9 mouse cellular contexts compared by ENCODE assay signal in genomic region chr8:120619235-120620180, GRCm38 (mm10). TPM values are rescaled to one million over a fixed set of nuclear protein-coding genes. Genes with fewer than 3 reads are reported as not detected.
DNase-seq lines count a peak whose midpoint lies in the region; ATAC-seq and TF ChIP-seq lines count a peak whose summit lies in the region.
"Had no signal": no experiment of that assay in that cellular context is flagged by ENCODE, and none has a peak within 500 bp of the region (broad histone marks: within the 10 kb centered on the region; RNA-seq: fewer than 3 reads in every experiment).

No protein-coding gene starts in this region.

- intact Hi-C loops in heart, postnatal 25 days (cut with DNase I): no loop called here
- intact Hi-C loops in heart, postnatal 10 days (cut with DNase I): no loop called here

- H3K4me3 ChIP-seq in liver, postnatal 0 days (ENCODE audit: low read depth, low read length): no peak overlapping the region

- no peaks in the 10 kb centered on the region for H3K9me3 ChIP-seq in liver, postnatal 0 days (ENCODE audit: low read length)

- 57% methylated on average over 11 of the region's 11 CpGs for WGBS in liver, postnatal 0 days (ENCODE audit: insufficient replicate concordance)

- no peaks in the 10 kb centered on the region for H3K27me3 ChIP-seq in liver, postnatal 0 days (ENCODE audit: insufficient read depth, low read length)

- H3K27ac ChIP-seq in liver, postnatal 0 days (ENCODE audit: low read depth): peak overlapping the region; percentile 97

- TF ChIP-seq CTCF in liver, postnatal 0 days (IDR thresholded peaks at IDR 0.05; ENCODE audit: low read depth): no peak

- peak; percentile 44 for TF ChIP-seq EP300 in liver, postnatal 0 days (IDR thresholded peaks at IDR 0.05; ENCODE audit: low read depth)

- no peak overlapping the region for H3K9ac ChIP-seq in liver, postnatal 0 days (replicated peaks)

- peak; percentile 97 for DNase-seq in heart, adult 11 months
- no peak for DNase-seq in heart, postnatal 25 days (ENCODE audit: low spot score)
- DNase-seq in Muller cell, postnatal 12 days (ENCODE audit: inconsistent ontology term): peak; percentile 47
- DNase-seq in heart, postnatal 10 days: peak; percentile 59 to 68
- DNase-seq in liver, postnatal 0 days: peak; percentile 56
- DNase-seq in ovary, postnatal 36 days (ENCODE audit: low spot score): no peak
- no peak for DNase-seq in kidney, adult 9 months
- no peak for DNase-seq in thymus, adult 18-20 months
- DNase-seq: lung, embryonic 14.5 days had no signal

- no peaks in the 10 kb centered on the region for H3K36me3 ChIP-seq in liver, postnatal 0 days (replicated peaks; ENCODE audit: insufficient read depth, low read length)

- H3K4me1 ChIP-seq in liver, postnatal 0 days (ENCODE audit: insufficient read depth): peaks cover 19% of the 10 kb centered on the region

- peak; percentile 84 for ATAC-seq in liver, postnatal 0 days

- H3K4me2 ChIP-seq in liver, postnatal 0 days (ENCODE audit: low read depth, low read length): 0 out of 2 replicates have a peak overlapping the region, but pooled peaks have one; percentile 6
- H3K4me2 ChIP-seq: lung, embryonic 14.5 days had no signal

RNA-seq across cellular contexts. Expression of gene 1190005I06Rik, which starts 27.9 kb away (rescaled TPM):
- total RNA-seq in heart, postnatal 25 days (2021): 1 to 10 TPM; 2.3 to 3.4 TPM
- 1 to 10 TPM; 5.1 to 10.0 TPM for total RNA-seq in heart, postnatal 10 days (2021)
- 4.8 and 5.0 TPM in 2 replicates for polyA plus RNA-seq in liver, postnatal 0 days (2015; fragmentation: Nextera tagmentation; extraction: Ambion mirVana)

RNA-seq across cellular contexts. Expression of gene Gins2, which starts 30.4 kb away (rescaled TPM):
- 1 to 10 TPM; 1.2 to 1.5 TPM for total RNA-seq in heart, postnatal 25 days (2021)
- total RNA-seq in heart, postnatal 10 days (2021): 10 to 100 TPM; 14.6 to 15.2 TPM
- polyA plus RNA-seq in liver, postnatal 0 days (2015; fragmentation: Nextera tagmentation; extraction: Ambion mirVana): 18.6 and 20.3 TPM in 2 replicates

RNA-seq across cellular contexts. Expression of gene Gm27021, which starts 48.4 kb away (rescaled TPM):
- total RNA-seq in heart, postnatal 25 days (2021): not detected
- under 1 TPM in 1 of 2 experiments, not detected in 1; 0.48 TPM for total RNA-seq in heart, postnatal 10 days (2021)
- polyA plus RNA-seq in liver, postnatal 0 days (2015; fragmentation: Nextera tagmentation; extraction: Ambion mirVana): 0.58 and 1.4 TPM in 2 replicates

RNA-seq across cellular contexts. Expression of gene Cox4i1, which starts 48.5 kb away (rescaled TPM):
- total RNA-seq in heart, postnatal 25 days (2021): 1,000 to 10,000 TPM; 4,549 to 4,664 TPM
- total RNA-seq in heart, postnatal 10 days (2021): 1,000 to 10,000 TPM; 3,943 to 4,033 TPM
- 1,191 and 1,240 TPM in 2 replicates for polyA plus RNA-seq in liver, postnatal 0 days (2015; fragmentation: Nextera tagmentation; extraction: Ambion mirVana)

RNA-seq across cellular contexts. Expression of gene Emc8, which starts 48.9 kb away (rescaled TPM):
- 10 to 100 TPM; 45.6 to 46.9 TPM for total RNA-seq in heart, postnatal 25 days (2021)
- 10 to 100 TPM; 65.9 to 68.6 TPM for total RNA-seq in heart, postnatal 10 days (2021)
- polyA plus RNA-seq in liver, postnatal 0 days (2015; fragmentation: Nextera tagmentation; extraction: Ambion mirVana): 81.1 and 83.9 TPM in 2 replicates

Comparison
In these comparisons a context has a peak if more than half of its experiments do, and no peak if none do; other contexts are left out.
1. DNase-seq: peak in heart, adult 11 months (single experiment), Muller cell, postnatal 12 days (single experiment), heart, postnatal 10 days (2 of 2) and liver, postnatal 0 days (single experiment); none in heart, postnatal 25 days (single experiment), ovary, postnatal 36 days (single experiment), kidney, adult 9 months (single experiment) and thymus, adult 18-20 months (0 of 2).
2. RNA of gene Gins2, which starts 30.4 kb away (total RNA-seq): 14.6 to 15.2 TPM in heart, postnatal 10 days; 1.2 to 1.5 TPM in heart, postnatal 25 days; every median in the first group is over 4 times any median in the second.